Mouse (Mus musculus) neural tube, embryonic 14.5 days (tissue): ENCODE measurements around the gene Omt2b. TPM values are rescaled to one million over a fixed set of nuclear protein-coding genes. Genes with fewer than 3 reads are reported as not detected.
"Not testable (repeated sequence)": the region's sequence is repeated elsewhere in the genome, so short reads cannot be mapped to it uniquely, and the experiment has no call there.

Experiments used
- ATAC-seq: fragments of 200-750 bp; cut with Nextera tagmentation; 2 replicates; pipeline ENCODE4 v1.8.0; 2017; ENCODE audit warnings: low read depth, mild to moderate bottlenecking, moderate TSS enrichment, moderate library complexity
- H3K27ac ChIP-seq: fragments of 300-500 bp; sonication (generic); 2 replicates; pipeline ENCODE4 v1.5.1; 2014; ENCODE audit warnings: low read depth, mild to moderate bottlenecking, control low read depth, low read length, moderate library complexity, mixed read lengths
- H3K27me3 ChIP-seq: fragments of 300-500 bp; sonication (generic); 2 replicates; pipeline ENCODE4 v1.6.1; 2014; ENCODE audit warnings: low read length; ENCODE audit not compliant: control insufficient read depth, insufficient read depth
- H3K36me3 ChIP-seq: fragments of 300-500 bp; sonication (generic); 2 replicates; pipeline ENCODE4 v1.6.1; 2014; ENCODE audit warnings: low read length, mixed read lengths; ENCODE audit not compliant: control insufficient read depth, insufficient read depth
- H3K4me1 ChIP-seq: fragments of 300-500 bp; sonication (generic); 2 replicates; pipeline ENCODE4 v1.6.1; 2014; ENCODE audit warnings: low read length; ENCODE audit not compliant: control insufficient read depth, insufficient read depth
- H3K4me2 ChIP-seq: fragments of 300-500 bp; sonication (generic); 2 replicates; pipeline ENCODE4 v1.6.1; 2014; ENCODE audit warnings: mild to moderate bottlenecking, low read depth, low read length, control low read depth
- H3K4me3 ChIP-seq: fragments of 300-500 bp; sonication (generic); 2 replicates; pipeline ENCODE4 v1.5.1; 2014; ENCODE audit warnings: low read depth, low read length, control low read depth, mixed read lengths
- H3K9ac ChIP-seq: fragments of 300-500 bp; sonication (generic); replicated peaks from 2 replicates; pipeline ENCODE4 v1.6.1; 2014; ENCODE audit warnings: low read depth, mild to moderate bottlenecking, control low read depth, low read length, mixed read lengths
- H3K9me3 ChIP-seq: fragments of 300-500 bp; sonication (generic); 2 replicates; pipeline ENCODE4 v1.6.1; 2016; ENCODE audit warnings: low read length; ENCODE audit not compliant: control insufficient read depth
- WGBS: fragments of 180-500 bp; shearing (Covaris S2); extraction: QIAGEN DNeasy Blood & Tissue Kit; methylation state at CpG from one replicate; pipeline ENCODE4 v1.1.7; 2014; 5-methylcytosine and 5-hydroxymethylcytosine counted together
- polyA plus RNA-seq: library from polyadenylated mRNA; unstranded; fragments of >200 nt; fragmentation: Nextera tagmentation; extraction: Ambion mirVana; gene quantifications from 2 replicates; pipeline ENCODE4 v1.2.1, GENCODE M21; 2014

The Omt2b gene
- polyA plus RNA-seq, 1 experiment from 2014 or later: not detected

DNA sequence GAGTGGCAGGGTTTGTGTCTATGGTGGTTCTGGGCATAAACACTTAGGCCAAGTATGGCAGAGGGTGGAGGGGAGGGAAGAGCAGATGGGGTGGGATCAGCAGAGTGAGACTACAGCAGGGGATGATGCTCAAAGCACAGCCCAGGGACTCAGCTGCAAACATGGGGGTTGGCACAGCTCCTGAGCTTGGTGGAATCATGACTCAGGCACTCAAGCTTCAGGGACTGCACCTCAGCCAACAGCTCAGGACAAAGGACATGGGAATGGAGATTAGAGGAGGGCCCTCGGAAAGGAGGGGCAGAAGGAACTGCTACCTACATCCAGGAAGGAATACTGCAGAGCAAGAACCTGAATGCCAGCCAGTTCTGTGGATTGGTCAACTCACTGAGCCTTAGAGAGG, 28.2 kb upstream of the Omt2b start:
- not testable (repeated sequence) for H3K36me3 ChIP-seq, H3K4me3 ChIP-seq, H3K4me1 ChIP-seq, H3K27ac ChIP-seq, H3K27me3 ChIP-seq, ATAC-seq, H3K9me3 ChIP-seq, H3K4me2 ChIP-seq, H3K9ac ChIP-seq
- 67% methylated on average over 1 of the region's 1 CpGs for WGBS

DNA sequence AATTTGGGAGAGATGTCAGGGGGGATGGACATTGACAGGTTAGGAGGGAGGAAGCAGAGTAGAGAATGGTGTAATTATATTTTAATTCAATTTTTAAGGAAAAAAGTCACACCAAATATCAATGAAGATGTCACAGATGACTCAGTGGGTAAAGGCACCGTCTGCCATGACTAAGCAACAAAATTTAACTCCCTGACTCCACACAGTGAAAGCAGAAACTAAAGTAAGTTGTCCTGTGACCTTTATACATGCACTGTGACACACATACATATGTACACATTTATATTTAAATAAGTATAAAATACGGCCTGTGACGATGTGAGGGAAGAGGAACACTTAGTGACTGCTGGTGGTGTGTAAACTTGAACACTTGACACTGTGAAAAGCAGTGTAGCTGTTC, 19.3 kb upstream of the Omt2b start:
- not testable (repeated sequence) for H3K27ac ChIP-seq, H3K9ac ChIP-seq, H3K4me1 ChIP-seq, H3K36me3 ChIP-seq, ATAC-seq, H3K27me3 ChIP-seq, H3K4me3 ChIP-seq, H3K4me2 ChIP-seq, H3K9me3 ChIP-seq
- 89% methylated on average over 3 of the region's 3 CpGs for WGBS

DNA sequence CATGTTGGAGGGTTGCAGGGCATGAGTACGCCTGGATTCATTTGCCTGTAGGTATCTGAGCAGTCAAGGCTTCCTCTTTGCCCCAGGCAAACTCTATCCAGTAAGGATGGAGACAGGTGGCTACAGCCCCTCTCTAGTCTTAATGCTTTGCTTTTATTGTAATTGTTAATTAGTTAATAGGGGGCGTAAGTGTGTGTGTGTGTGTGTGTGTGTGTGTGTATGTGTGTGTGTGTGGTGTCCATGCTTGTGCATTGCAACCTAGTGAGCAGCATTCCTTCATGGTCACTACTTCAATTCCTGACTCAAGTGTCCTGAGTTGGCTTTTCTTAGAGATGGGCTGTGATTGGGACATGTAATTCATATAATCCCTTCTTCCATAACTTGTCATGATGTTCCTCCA, 12.7 kb upstream of the Omt2b start, which contains the start of gene Omt2a:
Gene Omt2a (minus strand): TSS at position 101 of the 400 bp plus-strand sequence.
- H3K9ac ChIP-seq: no peak within 1 kb of the TSS
- 88% methylated on average over 2 of the region's 2 CpGs for WGBS
- H3K9me3 ChIP-seq: no peaks in the 10 kb centered on the region
- no peak for ATAC-seq
- no peak within 1 kb of the TSS for H3K4me2 ChIP-seq
- no peaks in the 10 kb centered on the region for H3K27me3 ChIP-seq
- H3K36me3 ChIP-seq: no peaks in the 10 kb centered on the region
- H3K4me1 ChIP-seq: no peaks in the 10 kb centered on the region
- no peak within 1 kb of the TSS for H3K27ac ChIP-seq
- no peak within 1 kb of the TSS for H3K4me3 ChIP-seq

DNA sequence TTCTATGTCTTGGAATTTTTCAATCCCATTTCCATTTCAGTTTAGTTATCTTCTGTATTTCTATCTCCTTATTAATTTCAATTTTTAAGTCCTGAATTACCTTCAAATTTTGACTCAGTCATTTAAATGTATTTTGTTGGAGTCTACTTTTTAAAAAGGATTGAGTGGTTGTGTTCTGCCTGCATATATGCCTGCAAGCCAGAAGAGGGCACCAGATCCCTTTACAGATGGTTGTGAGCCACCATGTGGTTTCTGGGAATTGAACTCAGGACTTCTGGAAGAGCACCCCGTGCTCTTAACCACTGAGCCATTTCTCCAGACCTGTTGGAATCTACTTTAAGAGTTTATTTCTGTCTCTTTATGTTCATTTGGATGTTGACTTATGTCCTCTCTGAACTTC, 7.9 kb upstream of the Omt2b start:
- no peaks in the 10 kb centered on the region for H3K36me3 ChIP-seq
- WGBS: 38% methylated on average over 1 of the region's 1 CpGs
- ATAC-seq: no peak
- no peak overlapping the region for H3K4me3 ChIP-seq
- H3K27me3 ChIP-seq: no peaks in the 10 kb centered on the region
- H3K4me1 ChIP-seq: no peaks in the 10 kb centered on the region
- H3K9ac ChIP-seq: no peak overlapping the region
- H3K9me3 ChIP-seq: no peaks in the 10 kb centered on the region
- H3K4me2 ChIP-seq: no peak overlapping the region
- no peak overlapping the region for H3K27ac ChIP-seq

DNA sequence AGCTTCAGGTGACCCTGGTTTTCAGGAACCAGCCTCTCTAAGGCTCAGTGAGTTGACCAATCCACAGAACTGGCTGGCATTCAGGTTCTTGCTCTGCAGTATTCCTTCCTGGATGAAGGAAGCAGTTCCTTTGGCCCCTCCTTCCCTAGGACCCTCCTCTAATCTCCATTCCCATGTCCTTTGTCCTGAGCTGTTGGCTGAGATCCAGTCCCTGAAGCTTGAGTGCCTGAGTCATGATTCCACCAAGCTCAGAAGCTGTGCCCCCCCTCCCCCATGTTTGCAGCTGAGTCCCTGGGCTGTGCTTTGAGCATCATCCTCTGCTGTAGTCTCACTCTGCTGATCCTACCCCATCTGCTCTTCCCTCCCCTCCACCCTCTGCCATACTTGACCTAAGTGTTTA, 9.7 kb downstream of the Omt2b start:
- H3K9ac ChIP-seq, H3K27me3 ChIP-seq, H3K9me3 ChIP-seq, H3K27ac ChIP-seq, H3K4me1 ChIP-seq, H3K4me2 ChIP-seq, H3K36me3 ChIP-seq, H3K4me3 ChIP-seq, ATAC-seq: not testable (repeated sequence)

DNA sequence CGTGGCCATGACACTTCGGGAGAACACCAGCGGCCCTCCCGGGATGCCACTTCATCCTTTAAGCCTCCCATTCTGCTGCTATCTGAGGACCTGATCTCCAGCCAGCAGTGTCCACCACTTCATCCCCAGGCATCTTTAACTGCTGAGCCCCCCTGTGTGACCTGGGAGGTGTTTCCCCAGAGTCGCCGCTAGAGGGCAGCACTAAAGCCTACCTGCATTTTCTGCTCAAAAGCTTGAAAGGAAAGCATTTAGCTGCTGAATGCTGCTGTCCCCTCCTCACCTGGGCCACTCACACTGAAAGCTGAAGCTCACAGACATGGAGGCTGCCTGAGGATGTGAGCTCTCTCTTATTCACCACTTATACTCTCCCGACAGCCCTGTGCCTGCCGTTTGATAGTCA, 12.9 kb downstream of the Omt2b start:
- H3K36me3 ChIP-seq, H3K4me2 ChIP-seq, H3K27me3 ChIP-seq, H3K27ac ChIP-seq, H3K4me1 ChIP-seq, H3K4me3 ChIP-seq, H3K9ac ChIP-seq, H3K9me3 ChIP-seq: not testable (repeated sequence)
- peak; percentile 75 for ATAC-seq
- WGBS: 15% methylated on average over 8 of the region's 8 CpGs

DNA sequence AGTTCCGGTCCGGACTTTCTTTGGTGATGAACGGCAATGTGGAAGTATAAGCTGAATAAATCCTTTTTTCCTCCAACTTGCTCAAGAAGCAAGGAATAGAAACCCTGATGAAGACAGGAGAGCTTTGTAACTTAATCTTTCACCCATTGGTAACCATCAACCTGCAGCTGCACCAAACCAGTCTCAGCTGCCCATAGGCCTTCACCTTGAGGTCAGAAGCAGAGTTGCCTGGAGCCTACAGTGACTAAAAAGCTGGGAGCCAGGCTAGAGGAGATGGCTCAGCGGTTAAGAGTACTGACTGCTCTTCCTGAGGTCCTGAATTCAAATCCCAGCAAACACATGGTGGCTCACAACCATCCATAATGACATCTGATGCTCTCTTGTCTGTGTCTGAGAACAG, 15.1 kb downstream of the Omt2b start:
- ATAC-seq, H3K36me3 ChIP-seq, H3K4me3 ChIP-seq, H3K27me3 ChIP-seq, H3K4me1 ChIP-seq, H3K9me3 ChIP-seq, H3K4me2 ChIP-seq, H3K27ac ChIP-seq, H3K9ac ChIP-seq: not testable (repeated sequence)
- 83% methylated on average over 4 of the region's 4 CpGs for WGBS

DNA sequence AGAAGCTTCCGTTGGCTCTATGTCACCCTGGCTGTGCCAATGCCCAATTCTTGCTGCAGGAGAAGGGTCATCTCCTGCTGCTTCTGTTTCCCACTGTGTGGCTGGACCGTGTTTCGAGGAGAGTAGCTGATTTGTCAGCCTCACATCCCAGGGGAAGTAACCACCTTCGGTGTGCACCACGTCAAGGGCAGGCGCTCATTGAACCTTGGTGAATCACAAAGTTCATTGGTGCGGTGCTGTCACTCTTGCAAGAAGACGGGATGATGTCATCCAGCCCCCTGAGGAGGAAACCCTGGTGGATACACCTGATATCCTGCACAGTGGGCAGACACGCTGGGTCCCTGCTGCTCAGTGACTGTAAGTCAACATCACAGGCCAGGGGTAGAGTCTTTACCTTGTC, 15.7 kb downstream of the Omt2b start:
- not testable (repeated sequence) for H3K4me1 ChIP-seq, H3K36me3 ChIP-seq, H3K4me2 ChIP-seq, H3K9ac ChIP-seq, H3K4me3 ChIP-seq, H3K27me3 ChIP-seq, H3K9me3 ChIP-seq, H3K27ac ChIP-seq, ATAC-seq
- WGBS: 87% methylated on average over 9 of the region's 9 CpGs

DNA sequence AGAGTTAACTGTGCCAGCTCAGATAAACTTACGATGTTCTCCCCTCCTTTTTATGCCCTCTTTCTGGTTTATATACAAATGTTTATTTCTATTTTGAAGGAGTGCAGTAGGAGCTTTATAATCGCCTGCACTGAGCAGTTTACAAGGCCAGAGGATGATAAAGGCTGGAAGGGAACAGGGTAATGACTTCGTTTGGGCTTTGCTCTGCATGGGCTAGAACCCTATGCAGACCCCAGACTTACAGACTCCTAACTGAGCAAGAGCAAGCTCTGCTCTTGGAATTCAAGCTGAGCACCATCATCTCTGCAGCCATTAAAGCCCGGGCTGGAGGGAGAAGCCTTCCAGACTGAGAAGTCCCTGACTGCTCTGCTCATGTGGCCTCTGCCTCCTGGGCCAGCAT, 17.8 kb downstream of the Omt2b start:
- not testable (repeated sequence) for ATAC-seq, H3K4me1 ChIP-seq, H3K9ac ChIP-seq, H3K36me3 ChIP-seq, H3K27ac ChIP-seq, H3K4me3 ChIP-seq, H3K4me2 ChIP-seq, H3K27me3 ChIP-seq, H3K9me3 ChIP-seq
- WGBS: 74% methylated on average over 3 of the region's 4 CpGs

DNA sequence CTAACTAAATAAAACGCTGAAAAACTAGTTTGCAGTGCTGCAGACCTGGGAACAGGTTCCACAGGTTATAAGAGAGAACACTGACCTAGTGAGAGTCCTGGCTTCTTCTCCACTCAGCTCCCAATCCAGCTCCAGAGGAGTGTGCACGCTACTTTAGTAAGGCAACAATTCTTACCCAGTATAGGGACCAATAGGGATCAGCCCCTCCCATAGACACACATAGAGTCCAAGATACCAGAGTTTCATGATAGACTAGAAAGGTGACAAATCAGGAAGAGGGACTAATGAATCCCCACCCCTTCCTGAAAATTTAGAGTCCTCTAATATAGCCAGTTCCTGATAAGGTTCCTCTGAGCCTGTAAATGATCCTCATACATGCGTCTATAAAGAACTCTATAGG, 19.6 kb downstream of the Omt2b start:
- no peaks in the 10 kb centered on the region for H3K36me3 ChIP-seq
- H3K27me3 ChIP-seq: no peaks in the 10 kb centered on the region
- no peak overlapping the region for H3K27ac ChIP-seq
- H3K9ac ChIP-seq: no peak overlapping the region
- H3K4me1 ChIP-seq: no peaks in the 10 kb centered on the region
- H3K4me2 ChIP-seq: no peak overlapping the region
- no peak overlapping the region for H3K4me3 ChIP-seq
- 80% methylated on average over 3 of the region's 3 CpGs for WGBS
- H3K9me3 ChIP-seq: no peaks in the 10 kb centered on the region
- no peak for ATAC-seq
